Mouse (Mus musculus): ENCODE results near the gene Tnfaip8l2.

Tnfaip8l2 gene

DNA sequence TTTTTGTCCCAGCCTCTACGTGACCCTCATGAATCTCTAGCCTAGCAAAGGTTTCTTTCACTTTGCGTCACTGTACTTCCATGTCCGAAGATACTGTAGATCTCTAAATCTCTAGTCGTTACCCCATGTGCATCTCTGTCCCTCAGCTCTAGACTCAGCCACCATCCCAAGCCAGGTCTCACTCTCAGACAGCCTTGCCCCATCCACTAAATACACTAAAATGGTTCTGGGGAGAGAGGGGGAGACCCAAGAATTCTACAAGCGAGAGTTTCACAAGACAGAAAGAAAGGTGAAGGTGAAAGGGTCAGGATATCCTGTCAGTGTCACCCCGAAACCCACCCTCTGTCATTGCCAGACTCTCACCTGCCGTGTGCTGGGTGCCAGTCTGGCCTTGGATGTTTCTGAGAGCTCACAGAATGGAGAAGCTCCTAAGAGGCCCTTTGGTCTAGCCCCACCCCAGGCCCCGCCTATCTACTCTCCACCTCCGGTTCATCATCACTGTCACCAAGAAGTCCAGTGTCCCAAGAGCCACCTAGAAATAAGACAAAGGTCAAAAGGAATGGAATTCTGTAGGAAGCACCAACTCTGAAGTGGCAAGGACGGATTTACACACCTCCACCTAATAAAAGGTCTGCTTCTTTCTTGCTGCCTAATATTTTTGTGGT, at the start of gene Tnfaip8l2:
Gene Tnfaip8l2 (minus strand): TSS at position 409 of the 665 bp plus-strand sequence.
- no peak for DNase-seq

GRCm38 (mm10) chr3:95186888-95187287, 44.7 kb upstream of the Tnfaip8l2 start:
- DNase-seq = no peak

DNA sequence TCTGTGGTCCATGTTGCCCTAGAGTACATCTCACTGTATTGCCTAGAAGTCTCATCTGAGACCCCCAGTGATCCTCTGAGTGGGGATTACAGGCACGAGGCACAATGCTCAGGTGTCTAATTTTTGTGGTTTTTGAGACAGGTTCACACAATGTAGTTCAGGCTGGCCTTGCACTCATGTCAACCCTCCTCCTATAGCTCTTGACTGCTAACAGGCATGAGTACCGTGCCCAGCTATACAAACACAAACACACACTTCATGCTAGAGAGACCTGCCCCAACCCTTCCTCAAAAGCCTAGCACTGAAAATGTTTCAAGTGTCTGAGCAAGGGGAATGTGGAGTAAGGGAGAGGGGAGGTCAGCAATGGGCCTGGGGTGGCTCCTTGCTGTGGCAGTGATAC, 43.9 kb upstream of the Tnfaip8l2 start:
- DNase-seq = no peak

GRCm38 (mm10) chr3:95184796-95185577, 42.8 kb upstream of the Tnfaip8l2 start:
- peak; percentile 28 for DNase-seq

DNA sequence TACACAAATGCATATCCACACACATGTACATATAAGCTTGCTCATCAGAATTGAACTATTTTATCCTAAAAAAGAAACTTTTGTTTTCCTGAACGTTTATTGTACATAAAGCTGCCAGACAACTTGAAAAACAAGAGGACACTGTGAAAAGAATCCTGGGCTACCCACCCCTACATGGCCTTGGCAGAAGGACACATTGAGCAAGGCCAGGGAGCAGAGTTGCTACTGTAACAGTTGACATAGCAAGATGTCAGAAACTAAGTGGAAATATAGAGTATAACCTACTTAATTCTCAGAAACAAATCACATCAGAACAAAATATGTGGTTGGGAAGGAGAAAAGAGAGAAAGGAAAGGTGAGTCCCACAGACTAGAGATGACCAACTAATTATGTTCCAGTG, 39.7 kb upstream of the Tnfaip8l2 start:
- DNase-seq = no peak

DNA sequence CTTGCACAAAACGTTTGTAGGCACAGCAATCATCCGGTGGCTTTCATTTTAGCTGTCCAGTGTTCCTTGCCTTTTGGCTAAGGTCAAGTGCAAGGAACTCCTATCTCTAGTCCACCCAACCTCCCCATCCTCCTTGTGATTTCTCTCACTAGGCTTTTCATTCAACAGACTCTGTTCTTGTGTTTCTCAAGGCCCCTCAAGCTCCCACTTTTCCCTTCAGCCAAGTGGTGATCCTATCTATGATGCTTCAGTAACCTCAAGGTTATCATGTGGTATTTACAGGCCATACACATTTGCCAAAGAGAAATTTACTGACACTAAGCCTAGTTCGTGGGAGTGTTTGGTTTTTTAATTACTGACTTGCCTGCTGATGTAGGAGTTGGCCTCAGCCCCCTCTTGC, 37.7 kb upstream of the Tnfaip8l2 start:
- no peak for DNase-seq

DNA sequence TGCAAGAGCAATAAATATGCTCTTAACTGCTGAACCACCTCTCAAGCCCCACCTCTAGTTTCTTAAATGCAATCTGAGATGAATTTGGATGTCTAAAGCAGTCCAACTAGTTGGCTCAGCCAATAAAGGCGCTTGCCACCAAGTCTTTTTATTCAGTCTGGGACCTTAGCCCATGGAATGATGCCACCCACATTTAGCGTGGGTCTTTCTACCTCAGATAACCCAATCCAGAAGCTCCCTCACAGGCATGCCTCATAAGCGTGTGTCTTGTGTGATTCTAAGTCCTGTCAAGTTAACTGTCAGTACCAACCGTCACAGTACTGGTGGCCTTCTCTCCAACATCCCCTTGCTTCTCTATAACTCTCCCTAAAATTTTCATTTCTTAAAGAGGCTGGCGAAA, 36.8 kb upstream of the Tnfaip8l2 start:
- peak; percentile 23 for DNase-seq

- DNase-seq = no peak
Measured at GRCm38 (mm10) chr3:95177583-95177982, 35.4 kb upstream of the Tnfaip8l2 start.

DNA sequence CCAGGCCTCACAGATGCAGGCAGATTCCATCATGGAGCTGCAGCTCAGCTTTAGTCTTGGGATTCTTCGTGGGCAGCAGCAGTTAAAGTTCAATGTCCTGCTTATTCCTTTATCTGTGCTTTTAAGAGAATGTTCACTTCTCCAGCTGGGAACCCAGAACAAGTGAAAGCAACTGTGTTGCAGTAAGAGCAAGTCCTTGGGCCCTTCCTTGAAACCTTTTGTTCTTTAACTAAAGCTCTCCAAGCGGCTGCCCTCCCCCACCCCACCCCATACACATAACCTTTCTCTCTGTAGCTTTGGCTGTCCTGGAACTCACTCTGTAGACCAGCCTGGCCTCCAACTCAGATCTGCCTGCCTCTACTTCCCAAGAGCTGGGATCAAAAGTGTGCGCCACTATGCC, 34.3 kb upstream of the Tnfaip8l2 start:
- DNase-seq = no peak

GRCm38 (mm10) chr3:95174011-95174592, 31.9 kb upstream of the Tnfaip8l2 start:
- peak; percentile 65 for DNase-seq

DNA sequence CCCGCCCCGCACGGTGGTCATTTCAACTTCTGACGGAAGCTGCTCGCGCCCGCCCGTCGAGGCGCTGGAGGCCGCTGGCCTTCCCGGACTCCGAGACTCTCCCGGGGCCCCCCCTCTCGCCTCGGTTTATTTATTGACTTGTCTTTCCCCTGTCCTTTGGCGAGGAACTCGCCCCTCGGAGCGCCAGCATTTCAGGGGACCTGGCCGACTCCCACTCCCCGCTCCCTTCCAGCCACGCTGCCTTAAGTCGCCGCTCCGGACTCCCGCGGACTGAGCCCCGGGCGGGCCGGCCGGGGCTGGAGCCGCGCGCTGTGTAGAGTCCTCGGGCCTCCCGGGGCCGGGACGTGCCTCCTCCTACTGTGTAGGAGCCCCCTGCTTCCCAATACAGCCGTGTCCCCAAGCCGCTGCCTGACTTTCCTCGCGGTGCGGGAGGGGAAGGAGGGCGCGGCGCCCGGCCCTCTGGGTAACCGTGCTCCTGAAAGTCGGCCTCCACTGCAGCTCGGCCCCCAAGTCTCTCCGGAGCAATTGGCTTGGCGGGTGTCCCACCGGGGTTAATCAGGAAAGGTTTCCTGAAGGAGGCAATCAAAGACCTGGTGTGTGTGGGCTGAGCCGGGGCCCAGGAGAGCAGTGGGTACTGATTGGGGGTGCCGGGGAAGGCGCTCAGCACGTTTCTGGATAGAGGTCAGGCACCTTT, 31.2 kb upstream of the Tnfaip8l2 start:
- no peak for DNase-seq

DNA sequence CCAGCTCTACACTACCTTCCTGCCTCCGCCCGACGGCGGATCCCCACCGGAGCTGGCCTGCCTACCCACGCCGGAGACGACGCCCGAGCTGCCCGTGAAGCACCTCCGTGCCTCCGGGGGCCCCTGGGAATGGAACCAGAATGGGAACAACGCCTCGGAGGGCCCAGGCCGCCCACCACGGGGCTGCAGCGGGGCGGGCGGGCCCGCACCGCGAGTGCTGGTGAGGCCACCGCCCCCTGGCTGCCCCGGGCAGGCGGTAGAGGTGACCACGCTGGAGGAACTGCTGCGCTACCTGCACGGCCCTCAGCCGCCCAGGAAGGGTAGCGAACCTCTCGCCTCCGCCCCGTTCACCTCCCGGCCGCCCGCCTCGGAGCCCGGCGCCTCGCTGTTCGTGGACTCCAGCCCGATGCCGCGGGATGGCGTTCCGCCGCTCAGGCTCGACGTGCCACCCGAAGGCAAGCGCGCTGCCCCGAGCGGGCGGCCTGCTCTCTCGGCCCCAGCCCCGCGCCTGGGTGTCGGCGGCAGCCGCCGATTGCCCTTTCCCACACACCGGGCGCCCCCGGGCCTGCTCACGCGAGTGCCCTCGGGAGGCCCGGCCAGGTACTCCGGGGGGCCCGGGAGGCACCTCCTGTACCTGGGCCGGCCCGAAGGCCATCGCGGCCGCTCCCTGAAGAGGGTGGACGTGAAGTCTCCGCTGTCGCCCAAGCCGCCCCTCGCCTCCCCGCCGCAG, 30.5 kb upstream of the Tnfaip8l2 start:
- no peak for DNase-seq

- no peak for DNase-seq
Measured at GRCm38 (mm10) chr3:95171105-95171504, 28.9 kb upstream of the Tnfaip8l2 start.

DNA sequence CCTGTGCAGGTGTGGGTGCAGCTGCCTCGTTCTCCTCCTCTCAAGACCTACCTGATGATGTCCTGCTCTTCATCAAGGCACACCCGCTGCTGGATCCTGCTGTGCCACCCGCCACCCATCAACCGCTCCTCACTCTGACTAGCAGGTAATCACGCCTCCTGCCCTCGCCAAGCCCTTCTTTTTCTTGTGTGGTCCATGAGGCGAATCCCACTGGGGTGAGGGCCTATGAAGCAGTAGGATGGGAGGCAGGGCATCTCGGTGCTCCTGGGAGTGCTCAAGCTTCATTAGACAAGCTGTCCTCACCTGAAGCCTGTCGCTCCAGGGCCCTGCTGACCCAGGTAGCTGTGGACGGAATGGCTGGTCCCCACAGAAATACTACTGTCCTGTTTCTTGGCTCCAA, 27.8 kb upstream of the Tnfaip8l2 start:
- DNase-seq = no peak

DNA sequence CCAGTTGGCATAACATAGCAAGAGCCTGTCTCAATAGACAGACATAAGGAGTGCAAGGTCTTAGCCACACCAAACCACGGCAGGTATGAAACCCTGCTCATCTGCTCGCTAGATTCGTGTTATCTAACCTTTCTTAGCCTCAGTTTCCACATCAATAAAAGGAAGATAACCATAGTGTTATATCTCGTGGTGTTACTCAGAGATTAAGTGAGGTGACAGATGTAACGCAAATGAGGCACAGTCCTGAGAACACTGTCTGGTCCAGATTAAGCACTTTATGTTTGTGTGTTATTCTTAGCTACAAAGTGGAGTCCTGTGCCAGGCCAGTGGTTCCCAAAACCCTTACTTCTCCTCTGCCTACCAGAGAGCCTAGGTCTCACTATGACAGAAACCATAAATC, 22.7 kb upstream of the Tnfaip8l2 start:
- DNase-seq = no peak

DNA sequence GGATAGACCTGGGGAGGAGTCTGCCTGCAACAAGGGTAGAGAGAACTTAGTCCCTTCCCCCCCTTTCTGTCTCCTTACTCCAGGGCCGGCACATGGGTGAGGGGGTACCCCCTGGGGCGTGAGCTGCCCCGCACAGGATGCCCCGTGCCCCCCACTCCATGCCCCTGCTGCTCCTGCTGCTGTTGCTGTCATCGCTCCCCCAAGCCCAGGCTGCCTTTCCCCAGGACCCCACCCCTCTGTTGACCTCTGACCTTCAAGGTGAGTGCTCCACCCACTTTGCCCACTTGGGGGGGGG, 22.0 kb upstream of the Tnfaip8l2 start:
- DNase-seq = no peak

- no peak for DNase-seq
Measured at GRCm38 (mm10) chr3:95163419-95164255, 21.5 kb upstream of the Tnfaip8l2 start.

DNA sequence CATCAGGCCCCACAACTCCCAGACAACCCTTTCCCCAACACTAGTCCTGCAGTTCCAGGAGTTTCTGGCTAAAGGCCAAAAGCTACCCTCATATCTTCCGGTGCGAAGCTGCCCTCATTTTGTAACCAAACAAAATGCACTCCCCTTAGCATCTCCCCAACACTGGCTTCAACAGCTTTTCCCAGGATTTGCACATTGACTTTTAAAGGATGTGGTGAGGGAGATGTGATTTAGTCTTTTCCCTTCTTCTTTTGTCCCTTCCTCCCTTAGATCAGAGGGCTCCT, 20.1 kb upstream of the Tnfaip8l2 start:
- DNase-seq = no peak

GRCm38 (mm10) chr3:95161618-95162344, 19.6 kb upstream of the Tnfaip8l2 start:
- DNase-seq = no peak

DNA sequence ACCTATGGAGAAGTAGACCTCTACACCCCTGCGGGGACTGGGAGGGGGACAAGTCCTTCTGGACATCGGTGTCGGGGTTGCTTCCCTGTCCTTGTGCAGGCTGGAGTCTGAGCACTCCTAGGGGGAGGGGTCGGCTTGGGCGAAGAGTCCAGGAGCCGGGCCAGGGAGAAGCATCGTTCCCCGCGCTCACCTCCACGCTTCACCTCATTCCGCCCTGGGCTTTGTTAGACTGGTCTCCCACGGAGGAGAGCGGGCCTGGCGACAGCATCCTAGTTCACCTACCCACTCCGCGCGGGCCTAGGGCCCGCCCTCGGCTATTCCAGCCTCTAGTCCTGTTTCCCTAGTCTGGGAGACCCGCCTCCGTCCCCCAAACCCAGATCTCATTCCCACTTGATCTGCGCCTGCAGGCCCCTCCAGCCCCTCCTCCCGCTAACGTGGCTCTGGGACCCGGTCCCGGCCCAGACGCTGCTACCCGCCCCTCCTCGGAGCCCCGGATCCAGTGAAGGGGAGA, 18.9 kb upstream of the Tnfaip8l2 start:
- no peak for DNase-seq

All from right cerebral cortex, adult 18-20 months (tissue).